Mouse (Mus musculus): Measurements from ENCODE around the gene Adh1. TPM values are rescaled to one million over a fixed set of nuclear protein-coding genes. Genes with fewer than 3 reads are reported as not detected.

The Adh1 gene
- polyA plus RNA-seq, 1 experiment from 2014 or later = 396 TPM

- Histone ChIP-seq H3K4me2 (replicated peaks) (no peak overlapping the region), H3K27me3 (replicated peaks) (no peaks in the 10 kb centered on the region), H3K9ac (no peak overlapping the region), H3K36me3 (no peaks in the 10 kb centered on the region), H3K4me3 (replicated peaks) (no peak overlapping the region), H3K27ac (no peak overlapping the region), H3K4me1 (replicated peaks) (no peaks in the 10 kb centered on the region), H3K9me3 (no peaks in the 10 kb centered on the region)
- WGBS = 67% methylated on average over 4 of the region's 4 CpGs
- ATAC-seq = no peak
Observed at GRCm38 (mm10) chr3:138334320-138334719, 73.5 kb downstream of the Adh1 start.

GRCm38 (mm10) chr3:138335566-138335965 lies 74.8 kb downstream of the Adh1 start:
- no peak overlapping the region for H3K9ac ChIP-seq
- no peak for ATAC-seq
- H3K4me2 ChIP-seq (replicated peaks) = no peak overlapping the region
- H3K4me3 ChIP-seq (replicated peaks) = no peak overlapping the region
- H3K4me1 ChIP-seq (replicated peaks) = no peaks in the 10 kb centered on the region
- no peaks in the 10 kb centered on the region for H3K27me3 ChIP-seq (replicated peaks)
- no peaks in the 10 kb centered on the region for H3K36me3 ChIP-seq
- H3K27ac ChIP-seq = no peak overlapping the region
- 82% methylated on average over 1 of the region's 1 CpGs for WGBS
- no peaks in the 10 kb centered on the region for H3K9me3 ChIP-seq

GRCm38 (mm10) chr3:138336104-138336754 lies 75.4 kb downstream of the Adh1 start:
- no peak for ATAC-seq
- 57% methylated on average over 3 of the region's 3 CpGs for WGBS
- Histone ChIP-seq H3K27ac (no peak overlapping the region), H3K9ac (no peak overlapping the region), H3K4me1 (replicated peaks) (no peaks in the 10 kb centered on the region), H3K4me3 (replicated peaks) (no peak overlapping the region), H3K9me3 (no peaks in the 10 kb centered on the region), H3K36me3 (no peaks in the 10 kb centered on the region), H3K4me2 (replicated peaks) (no peak overlapping the region), H3K27me3 (replicated peaks) (no peaks in the 10 kb centered on the region)

Other genes with a start within 250 kb of the Adh1 start
- 0.14 and 0.18 TPM in 2 replicates for gene 1110002E22Rik, start 195.9 kb upstream of the Adh1 start, polyA plus RNA-seq (2015; fragmentation: Nextera tagmentation; extraction: Ambion mirVana)
- 0.24 and 0.31 TPM in 2 replicates for gene Gm5105, start 193.6 kb upstream of the Adh1 start, polyA plus RNA-seq (2015; fragmentation: Nextera tagmentation; extraction: Ambion mirVana)
- gene Trmt10a, start 117.5 kb upstream of the Adh1 start, polyA plus RNA-seq (2015; fragmentation: Nextera tagmentation; extraction: Ambion mirVana) = 8.8 and 12.9 TPM in 2 replicates
- 228 and 249 TPM in 2 replicates for gene Mttp, start 116.0 kb upstream of the Adh1 start, polyA plus RNA-seq (2015; fragmentation: Nextera tagmentation; extraction: Ambion mirVana)
- 0.20 TPM in 1 of 2 replicates, not detected in the other for gene 4930579F01Rik, start 67.2 kb upstream of the Adh1 start, polyA plus RNA-seq (2015; fragmentation: Nextera tagmentation; extraction: Ambion mirVana)
- 0.21 and 0.30 TPM in 2 replicates for gene Adh7, start 43.2 kb upstream of the Adh1 start, polyA plus RNA-seq (2015; fragmentation: Nextera tagmentation; extraction: Ambion mirVana)
- gene Adh6a, start 52.3 kb downstream of the Adh1 start, polyA plus RNA-seq (2015; fragmentation: Nextera tagmentation; extraction: Ambion mirVana) = 1.7 and 2.3 TPM in 2 replicates
- 0.16 and 0.19 TPM in 2 replicates for gene Adh6b, start 80.8 kb downstream of the Adh1 start, polyA plus RNA-seq (2015; fragmentation: Nextera tagmentation; extraction: Ambion mirVana)
- gene Adh4, start 154.5 kb downstream of the Adh1 start, polyA plus RNA-seq (2015; fragmentation: Nextera tagmentation; extraction: Ambion mirVana) = 0.13 and 0.31 TPM in 2 replicates
- gene Adh5, start 182.1 kb downstream of the Adh1 start, polyA plus RNA-seq (2015; fragmentation: Nextera tagmentation; extraction: Ambion mirVana) = 215 and 222 TPM in 2 replicates
- gene Metap1, start 228.5 kb downstream of the Adh1 start, polyA plus RNA-seq (2015; fragmentation: Nextera tagmentation; extraction: Ambion mirVana) = 48.0 and 48.4 TPM in 2 replicates